Mouse (Mus musculus): Measurements from ENCODE around the gene Arid3b. TPM values are rescaled to one million over a fixed set of nuclear protein-coding genes. Genes with fewer than 3 reads are reported as not detected.

Gene Arid3b
- polyA plus RNA-seq (2015; fragmentation: Illumina TruSeq; extraction: RNeasy Lipid Tissue Mini Kit (QIAGEN cat#74804); ENCODE audit: low read depth, low replicate concordance): 5.7 TPM

GRCm38 (mm10) chr9:57836581-57837170 is at the start of gene Arid3b:
Gene Arid3b (minus strand): TSS chr9:57836793.

GRCm38 (mm10) chr9:57765364-57766351 is 70.9 kb downstream of the Arid3b start, which contains the start of gene Clk3:
Gene Clk3 (minus strand): TSS chr9:57765860.

Other genes with a start within 250 kb of the Arid3b start
- 26.8 TPM for gene Ulk3, start 247.3 kb downstream of the Arid3b start, polyA plus RNA-seq (2015; fragmentation: Illumina TruSeq; extraction: RNeasy Lipid Tissue Mini Kit (QIAGEN cat#74804); ENCODE audit: low read depth, low replicate concordance)
- 20.5 TPM for gene Cplx3, start 230.5 kb downstream of the Arid3b start, polyA plus RNA-seq (2015; fragmentation: Illumina TruSeq; extraction: RNeasy Lipid Tissue Mini Kit (QIAGEN cat#74804); ENCODE audit: low read depth, low replicate concordance)
- not detected for gene Lman1l, start 216.0 kb downstream of the Arid3b start, polyA plus RNA-seq (2015; fragmentation: Illumina TruSeq; extraction: RNeasy Lipid Tissue Mini Kit (QIAGEN cat#74804); ENCODE audit: low read depth, low replicate concordance)
- gene Csk, start 183.2 kb downstream of the Arid3b start, polyA plus RNA-seq (2015; fragmentation: Illumina TruSeq; extraction: RNeasy Lipid Tissue Mini Kit (QIAGEN cat#74804); ENCODE audit: low read depth, low replicate concordance): 32.9 TPM
- not detected for gene Cyp1a2, start 153.1 kb downstream of the Arid3b start, polyA plus RNA-seq (2015; fragmentation: Illumina TruSeq; extraction: RNeasy Lipid Tissue Mini Kit (QIAGEN cat#74804); ENCODE audit: low read depth, low replicate concordance)
- not detected for gene Cyp1a1, start 148.9 kb downstream of the Arid3b start, polyA plus RNA-seq (2015; fragmentation: Illumina TruSeq; extraction: RNeasy Lipid Tissue Mini Kit (QIAGEN cat#74804); ENCODE audit: low read depth, low replicate concordance)
- gene Edc3, start 128.3 kb downstream of the Arid3b start, polyA plus RNA-seq (2015; fragmentation: Illumina TruSeq; extraction: RNeasy Lipid Tissue Mini Kit (QIAGEN cat#74804); ENCODE audit: low read depth, low replicate concordance): 11.9 TPM
- 85.0 TPM for gene Clk3, start 70.9 kb downstream of the Arid3b start, polyA plus RNA-seq (2015; fragmentation: Illumina TruSeq; extraction: RNeasy Lipid Tissue Mini Kit (QIAGEN cat#74804); ENCODE audit: low read depth, low replicate concordance)
- gene Ubl7, start 74.2 kb upstream of the Arid3b start, polyA plus RNA-seq (2015; fragmentation: Illumina TruSeq; extraction: RNeasy Lipid Tissue Mini Kit (QIAGEN cat#74804); ENCODE audit: low read depth, low replicate concordance): 116 TPM
- gene Sema7a, start 103.3 kb upstream of the Arid3b start, polyA plus RNA-seq (2015; fragmentation: Illumina TruSeq; extraction: RNeasy Lipid Tissue Mini Kit (QIAGEN cat#74804); ENCODE audit: low read depth, low replicate concordance): 147 TPM
- gene Cyp11a1, start 169.6 kb upstream of the Arid3b start, polyA plus RNA-seq (2015; fragmentation: Illumina TruSeq; extraction: RNeasy Lipid Tissue Mini Kit (QIAGEN cat#74804); ENCODE audit: low read depth, low replicate concordance): 5.6 TPM
- gene Stra6, start 227.0 kb upstream of the Arid3b start, polyA plus RNA-seq (2015; fragmentation: Illumina TruSeq; extraction: RNeasy Lipid Tissue Mini Kit (QIAGEN cat#74804); ENCODE audit: low read depth, low replicate concordance): 3.4 TPM